ENCODE assay signal across 8 mouse cellular contexts in genomic region chr6:125192016-125192714, GRCm38 (mm10). TPM values are rescaled to one million over a fixed set of nuclear protein-coding genes. Genes with fewer than 3 reads are reported as not detected.
DNase-seq lines count a peak whose midpoint lies in the region; ATAC-seq lines count a peak whose summit lies in the region.

No protein-coding gene starts in this region.

- intact Hi-C loops in gastrocnemius, postnatal 14 days (cut with DNase I; ENCODE audit: low total_unique reads): no loop called here
- intact Hi-C loops in left cerebral cortex, postnatal 10 days (cut with DNase I): no loop called here

- DNase-seq in adipocyte (ENCODE audit: low spot score): peak; percentile 98
- DNase-seq in embryo, embryonic 10 days (ENCODE audit: low spot score): peak; percentile 97
- DNase-seq in gastrocnemius, postnatal 14 days: peak; percentile 93
- DNase-seq in left cerebral cortex, postnatal 10 days (ENCODE audit: extremely low spot score in 1 of 2, low spot score in 2 of 2): peak; percentile 91 to 96
- DNase-seq in right cerebral cortex, postnatal 25 days: peak; percentile 90
- peak; percentile 86 to 91 for DNase-seq in urinary bladder, postnatal 4 days (ENCODE audit: low spot score in 2 of 2)

- ATAC-seq in inflammation-experienced regulatory T-cells, adult 6 months: peak; percentile 55
- ATAC-seq in megakaryocyte-erythroid progenitor cell, adult 5-6 weeks (replicated peaks; ENCODE audit: low FRiP score, low TSS enrichment, poor library complexity, severe bottlenecking): peak; percentile 86

RNA-seq across cellular contexts. Expression of gene Mrpl51, which starts 0.6 kb away (rescaled TPM):
- total RNA-seq in gastrocnemius, postnatal 14 days (2021): 100 to 1,000 TPM; 214 to 227 TPM
- polyA plus RNA-seq in inflammation-experienced regulatory T-cells, adult 6 months (2017; shearing (Covaris generic)): 100 to 1,000 TPM in 1 of 3 experiments, 10 to 100 TPM in 2; 65.3 to 102 (median 74.3) TPM
- total RNA-seq in left cerebral cortex, postnatal 10 days (2021): 10 to 100 TPM; 70.1 to 78.7 TPM
- total RNA-seq in megakaryocyte-erythroid progenitor cell, adult 5-6 weeks (2014; fragmentation: Nextera tagmentation): 163 and 194 TPM in 2 replicates
- total RNA-seq in megakaryocyte-erythroid progenitor cell, adult 5-6 weeks (2017): 120 and 151 TPM in 2 replicates

RNA-seq across cellular contexts. Expression of gene Ncapd2, which starts 0.7 kb away (rescaled TPM):
- 10 to 100 TPM; 18.4 to 18.7 TPM for total RNA-seq in gastrocnemius, postnatal 14 days (2021)
- polyA plus RNA-seq in inflammation-experienced regulatory T-cells, adult 6 months (2017; shearing (Covaris generic)): 10 to 100 TPM; 25.4 to 88.8 (median 51.2) TPM
- 10 to 100 TPM; 31.7 to 32.7 TPM for total RNA-seq in left cerebral cortex, postnatal 10 days (2021)
- 285 and 384 TPM in 2 replicates for total RNA-seq in megakaryocyte-erythroid progenitor cell, adult 5-6 weeks (2014; fragmentation: Nextera tagmentation)
- total RNA-seq in megakaryocyte-erythroid progenitor cell, adult 5-6 weeks (2017): 186 and 262 TPM in 2 replicates

RNA-seq across cellular contexts. Expression of gene Vamp1, which starts 23.2 kb away (rescaled TPM):
- total RNA-seq in gastrocnemius, postnatal 14 days (2021): 10 to 100 TPM; 10.7 to 11.3 TPM
- polyA plus RNA-seq in inflammation-experienced regulatory T-cells, adult 6 months (2017; shearing (Covaris generic)): 10 to 100 TPM in 2 of 3 experiments, 1 to 10 TPM in 1; 9.8 to 20.8 (median 18.2) TPM
- total RNA-seq in left cerebral cortex, postnatal 10 days (2021): 10 to 100 TPM; 25.7 to 26.5 TPM
- total RNA-seq in megakaryocyte-erythroid progenitor cell, adult 5-6 weeks (2014; fragmentation: Nextera tagmentation): 14.9 and 25.5 TPM in 2 replicates
- 2.3 and 4.9 TPM in 2 replicates for total RNA-seq in megakaryocyte-erythroid progenitor cell, adult 5-6 weeks (2017)

RNA-seq across cellular contexts. Expression of gene Gapdh, which starts 25.9 kb away (rescaled TPM):
- over 10,000 TPM in 1 of 2 experiments, 1,000 to 10,000 TPM in 1; 9,479 to 10,041 TPM for total RNA-seq in gastrocnemius, postnatal 14 days (2021)
- 100 to 1,000 TPM; 217 to 463 (median 365) TPM for polyA plus RNA-seq in inflammation-experienced regulatory T-cells, adult 6 months (2017; shearing (Covaris generic))
- total RNA-seq in left cerebral cortex, postnatal 10 days (2021): 1,000 to 10,000 TPM; 1,896 to 1,966 TPM
- 900 and 1,346 TPM in 2 replicates for total RNA-seq in megakaryocyte-erythroid progenitor cell, adult 5-6 weeks (2014; fragmentation: Nextera tagmentation)
- total RNA-seq in megakaryocyte-erythroid progenitor cell, adult 5-6 weeks (2017): 535 and 806 TPM in 2 replicates

RNA-seq across cellular contexts. Expression of gene Tapbpl, which starts 39.5 kb away (rescaled TPM):
- 1 to 10 TPM; 2.2 to 2.3 TPM for total RNA-seq in gastrocnemius, postnatal 14 days (2021)
- polyA plus RNA-seq in inflammation-experienced regulatory T-cells, adult 6 months (2017; shearing (Covaris generic)): 10 to 100 TPM; 79.6 to 89.3 (median 88.6) TPM
- total RNA-seq in left cerebral cortex, postnatal 10 days (2021): 1 to 10 TPM; 2.4 to 2.5 TPM
- total RNA-seq in megakaryocyte-erythroid progenitor cell, adult 5-6 weeks (2014; fragmentation: Nextera tagmentation): 2.0 and 3.6 TPM in 2 replicates
- 4.8 and 8.6 TPM in 2 replicates for total RNA-seq in megakaryocyte-erythroid progenitor cell, adult 5-6 weeks (2017)

Comparison
In these comparisons a context has a peak if more than half of its experiments do, and no peak if none do; other contexts are left out.
1. Peak in every context shown above with its lines: DNase-seq and ATAC-seq.
2. RNA of gene Ncapd2, which starts 0.7 kb away (total RNA-seq): 186 to 384 TPM in megakaryocyte-erythroid progenitor cell, adult 5-6 weeks; 31.7 to 32.7 TPM in left cerebral cortex, postnatal 10 days and 18.4 to 18.7 TPM in gastrocnemius, postnatal 14 days; every median in the first group is over 4 times any median in the second.